Mouse (Mus musculus): Measurements from ENCODE around the gene Rnf128. TPM values are rescaled to one million over a fixed set of nuclear protein-coding genes. Genes with fewer than 3 reads are reported as not detected.

The Rnf128 gene
- polyA plus RNA-seq, 1 experiment = 0.06 TPM

- H3K4me1 ChIP-seq (ENCODE audit: control insufficient read depth) = peaks cover 12% of the 10 kb centered on the region
- H3K4me3 ChIP-seq (replicated peaks) = peak overlapping the region; percentile 72
- no peaks in the 10 kb centered on the region for H3K36me3 ChIP-seq (ENCODE audit: control insufficient read depth)
- H3K9me3 ChIP-seq (ENCODE audit: control insufficient read depth, low read length) = peaks cover 7% of the 10 kb centered on the region
- TF ChIP-seq GATA1 (IDR thresholded peaks at IDR 0.05; ENCODE audit: low read length) = no peak
- no peak for TF ChIP-seq TAL1 (IDR thresholded peaks at IDR 0.05; ENCODE audit: low read length)
- peaks cover 14% of the 10 kb centered on the region for H3K27me3 ChIP-seq (ENCODE audit: control insufficient read depth)
These were observed 47.1 kb downstream of the Rnf128 start for GRCm38 (mm10) chrX:139610033-139610764.

GRCm38 (mm10) chrX:139610765-139611300 lies 47.7 kb downstream of the Rnf128 start:
- Histone ChIP-seq H3K27me3 (ENCODE audit: control insufficient read depth) (peaks cover 14% of the 10 kb centered on the region), H3K9me3 (ENCODE audit: control insufficient read depth, low read length) (peaks cover 7% of the 10 kb centered on the region), H3K36me3 (ENCODE audit: control insufficient read depth) (no peaks in the 10 kb centered on the region), H3K4me3 (replicated peaks) (peak overlapping the region; percentile 72), H3K4me1 (ENCODE audit: control insufficient read depth) (peaks cover 12% of the 10 kb centered on the region)
- TF ChIP-seq GATA1 (IDR thresholded peaks at IDR 0.05; ENCODE audit: low read length) = no peak
- TF ChIP-seq TAL1 (IDR thresholded peaks at IDR 0.05; ENCODE audit: low read length) = no peak

GRCm38 (mm10) chrX:139614761-139615160 lies 51.6 kb downstream of the Rnf128 start:
- Histone ChIP-seq H3K4me1 (ENCODE audit: control insufficient read depth) (peaks cover 11% of the 10 kb centered on the region), H3K36me3 (ENCODE audit: control insufficient read depth) (no peaks in the 10 kb centered on the region), H3K9me3 (ENCODE audit: control insufficient read depth, low read length) (peaks cover 7% of the 10 kb centered on the region), H3K4me3 (replicated peaks) (no peak overlapping the region), H3K27me3 (ENCODE audit: control insufficient read depth) (peaks cover 14% of the 10 kb centered on the region)
- TF ChIP-seq GATA1 (IDR thresholded peaks at IDR 0.05; ENCODE audit: low read length) (no peak), TAL1 (IDR thresholded peaks at IDR 0.05; ENCODE audit: low read length) (no peak)

- H3K4me3 ChIP-seq (replicated peaks) = no peak overlapping the region
- no peaks in the 10 kb centered on the region for H3K27me3 ChIP-seq (ENCODE audit: control insufficient read depth)
- no peaks in the 10 kb centered on the region for H3K4me1 ChIP-seq (ENCODE audit: control insufficient read depth)
- TF ChIP-seq TAL1 (IDR thresholded peaks at IDR 0.05; ENCODE audit: low read length) (no peak), GATA1 (IDR thresholded peaks at IDR 0.05; ENCODE audit: low read length) (no peak)
- no peaks in the 10 kb centered on the region for H3K36me3 ChIP-seq (ENCODE audit: control insufficient read depth)
- H3K9me3 ChIP-seq (ENCODE audit: control insufficient read depth, low read length) = no peaks in the 10 kb centered on the region
These were observed 59.0 kb downstream of the Rnf128 start for GRCm38 (mm10) chrX:139622071-139622470.

GRCm38 (mm10) chrX:139634758-139635157 lies 71.6 kb downstream of the Rnf128 start:
- no peaks in the 10 kb centered on the region for H3K9me3 ChIP-seq (ENCODE audit: control insufficient read depth, low read length)

GRCm38 (mm10) chrX:139639744-139640143 lies 76.6 kb downstream of the Rnf128 start:
- H3K4me1 ChIP-seq (ENCODE audit: control insufficient read depth) = no peaks in the 10 kb centered on the region
- TF ChIP-seq GATA1 (IDR thresholded peaks at IDR 0.05; ENCODE audit: low read length) (no peak), TAL1 (IDR thresholded peaks at IDR 0.05; ENCODE audit: low read length) (no peak)
- no peaks in the 10 kb centered on the region for H3K9me3 ChIP-seq (ENCODE audit: control insufficient read depth, low read length)
- no peaks in the 10 kb centered on the region for H3K36me3 ChIP-seq (ENCODE audit: control insufficient read depth)
- H3K4me3 ChIP-seq (replicated peaks) = no peak overlapping the region
- no peaks in the 10 kb centered on the region for H3K27me3 ChIP-seq (ENCODE audit: control insufficient read depth)

More at GRCm38 (mm10) chrX:139634758-139635157, 71.6 kb downstream of the Rnf128 start:
- TF ChIP-seq TAL1 (IDR thresholded peaks at IDR 0.05; ENCODE audit: low read length) (no peak), GATA1 (IDR thresholded peaks at IDR 0.05; ENCODE audit: low read length) (no peak)
- Histone ChIP-seq H3K4me1 (ENCODE audit: control insufficient read depth) (no peaks in the 10 kb centered on the region), H3K4me3 (replicated peaks) (no peak overlapping the region), H3K27me3 (ENCODE audit: control insufficient read depth) (no peaks in the 10 kb centered on the region), H3K36me3 (ENCODE audit: control insufficient read depth) (no peaks in the 10 kb centered on the region)

GRCm38 (mm10) chrX:139640418-139640817 lies 77.3 kb downstream of the Rnf128 start:
- H3K4me1 ChIP-seq (ENCODE audit: control insufficient read depth) = no peaks in the 10 kb centered on the region
- H3K27me3 ChIP-seq (ENCODE audit: control insufficient read depth) = no peaks in the 10 kb centered on the region
- H3K36me3 ChIP-seq (ENCODE audit: control insufficient read depth) = no peaks in the 10 kb centered on the region
- TF ChIP-seq GATA1 (IDR thresholded peaks at IDR 0.05; ENCODE audit: low read length) (no peak), TAL1 (IDR thresholded peaks at IDR 0.05; ENCODE audit: low read length) (no peak)
- H3K4me3 ChIP-seq (replicated peaks) = no peak overlapping the region
- no peaks in the 10 kb centered on the region for H3K9me3 ChIP-seq (ENCODE audit: control insufficient read depth, low read length)

- Histone ChIP-seq H3K4me3 (replicated peaks) (no peak overlapping the region), H3K36me3 (ENCODE audit: control insufficient read depth) (no peaks in the 10 kb centered on the region), H3K9me3 (ENCODE audit: control insufficient read depth, low read length) (no peaks in the 10 kb centered on the region), H3K4me1 (ENCODE audit: control insufficient read depth) (peaks cover 13% of the 10 kb centered on the region), H3K27me3 (ENCODE audit: control insufficient read depth) (no peaks in the 10 kb centered on the region)
- TF ChIP-seq TAL1 (IDR thresholded peaks at IDR 0.05; ENCODE audit: low read length) = no peak
These were observed 89.1 kb downstream of the Rnf128 start for GRCm38 (mm10) chrX:139652226-139652625.

- Histone ChIP-seq H3K27me3 (ENCODE audit: control insufficient read depth) (no peaks in the 10 kb centered on the region), H3K36me3 (ENCODE audit: control insufficient read depth) (no peaks in the 10 kb centered on the region), H3K9me3 (ENCODE audit: control insufficient read depth, low read length) (no peaks in the 10 kb centered on the region), H3K4me3 (replicated peaks) (no peak overlapping the region), H3K4me1 (ENCODE audit: control insufficient read depth) (peaks cover 13% of the 10 kb centered on the region)
- TF ChIP-seq TAL1 (IDR thresholded peaks at IDR 0.05; ENCODE audit: low read length) (no peak), GATA1 (IDR thresholded peaks at IDR 0.05; ENCODE audit: low read length) (no peak)
These were observed 90.2 kb downstream of the Rnf128 start for GRCm38 (mm10) chrX:139653292-139653691.
